Mouse (Mus musculus): Measurements from ENCODE around the gene 4933434E20Rik. TPM values are rescaled to one million over a fixed set of nuclear protein-coding genes. Genes with fewer than 3 reads are reported as not detected.

4933434E20Rik gene
- polyA plus RNA-seq, 1 experiment = 93.7 TPM

DNA sequence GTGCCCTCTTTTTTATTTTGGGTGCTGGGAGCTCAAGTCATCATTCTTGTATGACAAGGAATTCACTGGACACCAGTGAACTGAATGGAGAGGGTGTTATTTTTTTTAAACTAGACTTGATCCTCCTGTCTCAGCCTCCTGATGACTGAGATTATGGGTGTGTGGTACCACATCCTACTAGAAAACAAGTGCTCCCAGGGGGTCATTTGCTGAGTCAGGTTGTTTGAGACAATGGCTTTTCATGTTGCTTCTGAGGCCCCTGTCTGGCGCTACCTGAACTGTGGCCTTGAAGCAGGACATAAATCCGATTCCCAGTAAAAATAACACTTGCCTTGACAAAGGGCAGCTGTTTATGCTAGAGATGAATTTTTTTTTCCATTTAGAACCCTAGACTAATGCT lies 51.7 kb downstream of the 4933434E20Rik start:
- TF ChIP-seq POLR2A (IDR thresholded peaks at IDR 0.05; ENCODE audit: borderline replicate concordance, extremely low read depth, insufficient read depth, insufficient read length, poor library complexity, severe bottlenecking) (no peak), CTCF (IDR thresholded peaks at IDR 0.05; ENCODE audit: borderline replicate concordance, extremely low read depth, insufficient read depth, insufficient read length) (no peak)
- no peak for DNase-seq (ENCODE audit: low read depth)

DNA sequence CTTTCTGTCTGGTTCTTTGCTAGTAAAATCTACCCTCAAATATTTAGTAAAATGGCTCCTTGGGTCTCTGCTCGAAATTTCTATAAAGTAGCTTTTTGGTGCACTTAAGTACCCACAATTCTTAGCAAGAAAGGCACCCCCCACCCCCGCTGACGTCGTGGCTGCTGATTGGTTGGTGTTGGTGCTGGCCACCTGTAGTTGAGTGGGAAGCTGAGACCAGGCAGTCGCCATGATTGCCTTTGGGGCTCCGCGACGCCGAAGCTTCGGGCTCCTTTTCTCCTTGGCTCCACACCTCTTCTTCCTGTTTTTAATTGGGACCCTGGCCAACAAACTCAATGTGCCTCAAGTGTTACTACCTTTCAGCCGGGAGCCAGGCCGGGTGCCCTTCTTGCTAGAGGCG lies 52.5 kb downstream of the 4933434E20Rik start, which contains the start of gene Nup210l:
Gene Nup210l, plus strand, starts transcription at position 195 of the 400 bp plus-strand sequence.
- no peak for TF ChIP-seq POLR2A (IDR thresholded peaks at IDR 0.05; ENCODE audit: borderline replicate concordance, extremely low read depth, insufficient read depth, insufficient read length, poor library complexity, severe bottlenecking)
- TF ChIP-seq CTCF (IDR thresholded peaks at IDR 0.05; ENCODE audit: borderline replicate concordance, extremely low read depth, insufficient read depth, insufficient read length) = no peak
- DNase-seq (ENCODE audit: low read depth) = no peak

DNA sequence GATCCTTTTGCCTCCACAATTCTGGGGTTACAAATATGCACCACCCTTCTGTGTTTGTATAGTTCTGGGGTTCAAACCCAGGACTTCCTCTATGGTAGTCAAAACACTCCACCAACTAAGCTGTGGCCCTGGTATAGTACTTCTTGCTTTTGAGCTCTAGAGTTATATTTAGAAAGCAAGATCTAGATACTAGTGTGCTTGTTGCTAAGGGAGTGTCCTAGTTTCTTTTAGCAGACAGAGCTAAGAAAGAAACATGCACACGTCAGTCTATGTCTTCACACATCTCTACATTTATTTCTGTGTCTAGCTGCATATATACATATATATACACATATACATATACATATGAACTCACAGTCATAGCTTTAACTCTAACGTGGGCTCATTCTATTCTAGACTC lies 60.3 kb downstream of the 4933434E20Rik start:
- no peak for TF ChIP-seq CTCF (IDR thresholded peaks at IDR 0.05; ENCODE audit: borderline replicate concordance, extremely low read depth, insufficient read depth, insufficient read length)
- no peak for TF ChIP-seq POLR2A (IDR thresholded peaks at IDR 0.05; ENCODE audit: borderline replicate concordance, extremely low read depth, insufficient read depth, insufficient read length, poor library complexity, severe bottlenecking)
- DNase-seq (ENCODE audit: low read depth) = no peak

DNA sequence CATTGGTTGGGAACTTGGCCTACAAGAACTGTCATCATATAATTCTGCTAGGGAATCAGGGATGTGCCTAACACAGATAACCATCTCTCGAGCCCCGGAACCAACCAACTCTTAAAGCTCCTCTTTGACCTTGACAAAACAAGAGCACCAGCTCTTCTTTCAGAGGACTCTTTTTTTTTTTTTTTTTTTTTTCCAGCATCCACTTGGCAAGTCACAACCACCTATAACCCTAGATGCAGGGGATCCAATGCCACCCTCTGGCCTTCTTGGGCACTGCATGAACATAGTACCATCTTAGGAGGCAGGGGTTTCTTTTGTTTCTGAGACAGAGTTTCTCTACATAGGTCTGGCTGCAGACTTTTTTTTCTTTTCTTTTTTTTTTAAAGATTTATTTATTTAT lies 62.9 kb downstream of the 4933434E20Rik start:
- DNase-seq (ENCODE audit: low read depth) = no peak
- TF ChIP-seq POLR2A (IDR thresholded peaks at IDR 0.05; ENCODE audit: borderline replicate concordance, extremely low read depth, insufficient read depth, insufficient read length, poor library complexity, severe bottlenecking) = no peak
- no peak for TF ChIP-seq CTCF (IDR thresholded peaks at IDR 0.05; ENCODE audit: borderline replicate concordance, extremely low read depth, insufficient read depth, insufficient read length)

DNA sequence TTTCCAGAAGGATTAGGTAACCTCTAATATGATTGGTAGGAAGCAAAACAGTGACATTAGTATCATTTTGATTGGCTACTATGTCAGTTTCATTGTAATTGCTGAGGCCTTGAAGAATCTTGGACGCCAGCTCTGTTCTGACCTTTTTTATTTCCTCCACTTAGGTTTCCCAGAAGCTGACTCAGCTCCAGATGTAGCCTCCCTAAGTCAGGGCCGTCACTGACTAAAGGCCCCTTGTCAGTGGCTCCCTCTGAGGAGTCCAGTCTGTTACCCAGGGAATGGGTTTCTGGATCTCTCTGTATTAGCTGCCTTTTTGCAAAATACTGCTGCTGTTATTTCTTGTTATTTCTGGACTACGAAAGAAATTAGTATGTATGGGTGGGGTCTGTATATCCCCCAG lies 64.1 kb downstream of the 4933434E20Rik start:
- TF ChIP-seq CTCF (IDR thresholded peaks at IDR 0.05; ENCODE audit: borderline replicate concordance, extremely low read depth, insufficient read depth, insufficient read length) = no peak
- TF ChIP-seq POLR2A (IDR thresholded peaks at IDR 0.05; ENCODE audit: borderline replicate concordance, extremely low read depth, insufficient read depth, insufficient read length, poor library complexity, severe bottlenecking) = no peak
- no peak for DNase-seq (ENCODE audit: low read depth)

Other genes starting within 250 kb of the 4933434E20Rik start
- gene She, start 220.3 kb upstream of the 4933434E20Rik start, polyA plus RNA-seq (2012; rRNA removed) = 0.77 and 2.0 TPM in 2 replicates
- gene Il6ra, start 138.4 kb upstream of the 4933434E20Rik start, polyA plus RNA-seq (2012; rRNA removed) = 0.45 and 0.93 TPM in 2 replicates
- gene Atp8b2, start 88.1 kb upstream of the 4933434E20Rik start, polyA plus RNA-seq (2012; rRNA removed) = 71.0 and 80.8 TPM in 2 replicates
- gene Hax1, start 52.9 kb upstream of the 4933434E20Rik start, polyA plus RNA-seq (2012; rRNA removed) = 93.7 and 115 TPM in 2 replicates
- 155 and 184 TPM in 2 replicates for gene Ubap2l, start 992 bp downstream of the 4933434E20Rik start, polyA plus RNA-seq (2012; rRNA removed)
- gene Tpm3, start 21.0 kb downstream of the 4933434E20Rik start, polyA plus RNA-seq (2012; rRNA removed) = 205 and 222 TPM in 2 replicates
- 1.8 and 2.3 TPM in 2 replicates for gene Nup210l, start 52.5 kb downstream of the 4933434E20Rik start, polyA plus RNA-seq (2012; rRNA removed)
- 2,101 and 2,543 TPM in 2 replicates for gene Rps27, start 162.0 kb downstream of the 4933434E20Rik start, polyA plus RNA-seq (2012; rRNA removed)
- gene Rab13, start 162.1 kb downstream of the 4933434E20Rik start, polyA plus RNA-seq (2012; rRNA removed) = 14.5 and 16.4 TPM in 2 replicates
- 48.4 and 76.8 TPM in 2 replicates for gene Jtb, start 180.0 kb downstream of the 4933434E20Rik start, polyA plus RNA-seq (2012; rRNA removed)
- gene Creb3l4, start 191.9 kb downstream of the 4933434E20Rik start, polyA plus RNA-seq (2012; rRNA removed) = 1.3 and 2.4 TPM in 2 replicates
- gene Slc39a1, start 196.5 kb downstream of the 4933434E20Rik start, polyA plus RNA-seq (2012; rRNA removed) = 24.0 and 35.8 TPM in 2 replicates
- gene Crtc2, start 202.5 kb downstream of the 4933434E20Rik start, polyA plus RNA-seq (2012; rRNA removed) = 62.1 and 72.8 TPM in 2 replicates
- 29.3 and 30.7 TPM in 2 replicates for gene Dennd4b, start 213.5 kb downstream of the 4933434E20Rik start, polyA plus RNA-seq (2012; rRNA removed)
- gene Gatad2b, start 241.5 kb downstream of the 4933434E20Rik start, polyA plus RNA-seq (2012; rRNA removed) = 27.3 and 52.6 TPM in 2 replicates

All from brain, embryonic 14.5 days (tissue).